15 mouse cellular contexts compared by ENCODE assay signal in genomic region chr2:33451038-33451978, GRCm38 (mm10). TPM values are rescaled to one million over a fixed set of nuclear protein-coding genes. Genes with fewer than 3 reads are reported as not detected.
A peak's percentile ranks its signal among the peaks of the same experiment; 100 is the strongest.
DNase-seq lines count a peak whose midpoint lies in the region; ATAC-seq lines count a peak whose summit lies in the region.
"Had no signal": no experiment of that assay in that cellular context is flagged by ENCODE, and none has a peak within 500 bp of the region (broad histone marks: within the 10 kb centered on the region; RNA-seq: fewer than 3 reads in every experiment).

No protein-coding gene starts in this region.

- H3K4me2 ChIP-seq in kidney, embryonic 15.5 days: no peak overlapping the region
- no peak overlapping the region for H3K4me2 ChIP-seq in midbrain, embryonic 14.5 days (ENCODE audit: low read length)
- H3K4me2 ChIP-seq in forebrain, embryonic 16.5 days (ENCODE audit: low read length): no peak overlapping the region
- H3K4me2 ChIP-seq: forebrain, embryonic 12.5 days; hindbrain, embryonic 12.5 days; midbrain, embryonic 13.5 days; neural tube, embryonic 13.5 days had no signal

- 81% methylated on average over 11 of the region's 11 CpGs for WGBS in kidney, embryonic 15.5 days
- WGBS in midbrain, embryonic 14.5 days: 90% methylated on average over 11 of the region's 11 CpGs
- 88% methylated on average over 11 of the region's 11 CpGs for WGBS in forebrain, embryonic 16.5 days

- peak; percentile 28 for DNase-seq in cerebellum, postnatal 10 days
- DNase-seq in cerebellum, postnatal 25 days: no peak
- peak; percentile 46 for DNase-seq in kidney, adult 9 months
- peak; percentile 17 for DNase-seq in lung, postnatal 36 days
- DNase-seq in lung, adult 18-20 months: no peak
- no peak for DNase-seq in midbrain, embryonic 14.5 days
- DNase-seq: cerebellum, adult 18-20 months; thymus, postnatal 14 days had no signal

- H3K4me1 ChIP-seq in kidney, embryonic 15.5 days: peaks cover 5% of the 10 kb centered on the region; the same call in 1 of the 2 replicates
- no peaks in the 10 kb centered on the region for H3K4me1 ChIP-seq in midbrain, embryonic 14.5 days (ENCODE audit: control insufficient read depth, insufficient read depth, low read length)
- H3K4me1 ChIP-seq in forebrain, embryonic 16.5 days (replicated peaks; ENCODE audit: control insufficient read depth, insufficient read depth, low read length): peaks cover 17% of the 10 kb centered on the region
- H3K4me1 ChIP-seq: forebrain, embryonic 12.5 days; hindbrain, embryonic 12.5 days had no signal

- H3K9me3 ChIP-seq in kidney, embryonic 15.5 days (replicated peaks): no peaks in the 10 kb centered on the region
- no peaks in the 10 kb centered on the region for H3K9me3 ChIP-seq in midbrain, embryonic 14.5 days (ENCODE audit: control insufficient read depth, low read length)
- no peaks in the 10 kb centered on the region for H3K9me3 ChIP-seq in forebrain, embryonic 16.5 days (ENCODE audit: control insufficient read depth, low read length)
- H3K9me3 ChIP-seq: forebrain, embryonic 12.5 days; hindbrain, embryonic 12.5 days; midbrain, embryonic 13.5 days; neural tube, embryonic 13.5 days had no signal

- ATAC-seq in kidney, embryonic 15.5 days (replicated peaks; ENCODE audit: low FRiP score): no peak
- ATAC-seq in midbrain, embryonic 14.5 days (ENCODE audit: low FRiP score, low TSS enrichment): no peak
- ATAC-seq in forebrain, embryonic 16.5 days: no peak
- ATAC-seq: midbrain, embryonic 13.5 days had no signal

- no peak overlapping the region for H3K9ac ChIP-seq in kidney, embryonic 15.5 days
- no peak overlapping the region for H3K9ac ChIP-seq in midbrain, embryonic 14.5 days (replicated peaks; ENCODE audit: low read length)
- no peak overlapping the region for H3K9ac ChIP-seq in forebrain, embryonic 16.5 days (replicated peaks; ENCODE audit: low read depth, low read length)
- H3K9ac ChIP-seq: forebrain, embryonic 12.5 days; hindbrain, embryonic 12.5 days; midbrain, embryonic 13.5 days; neural tube, embryonic 13.5 days had no signal

- H3K27me3 ChIP-seq in kidney, embryonic 15.5 days: no peaks in the 10 kb centered on the region
- H3K27me3 ChIP-seq in midbrain, embryonic 14.5 days (ENCODE audit: control insufficient read depth, insufficient read depth, low read length): no peaks in the 10 kb centered on the region
- no peaks in the 10 kb centered on the region for H3K27me3 ChIP-seq in forebrain, embryonic 16.5 days (replicated peaks; ENCODE audit: control insufficient read depth, insufficient read depth, low read length)
- H3K27me3 ChIP-seq: CH12.LX; forebrain, embryonic 12.5 days; hindbrain, embryonic 12.5 days; midbrain, embryonic 13.5 days; neural tube, embryonic 13.5 days had no signal

- H3K36me3 ChIP-seq in kidney, embryonic 15.5 days: peaks cover 80% of the 10 kb centered on the region
- peaks cover 68% of the 10 kb centered on the region for H3K36me3 ChIP-seq in midbrain, embryonic 14.5 days (ENCODE audit: control insufficient read depth, insufficient read depth, low read length)
- peaks cover 24% of the 10 kb centered on the region for H3K36me3 ChIP-seq in forebrain, embryonic 16.5 days (ENCODE audit: control insufficient read depth, insufficient read depth)

- H3K4me3 ChIP-seq in kidney, embryonic 15.5 days (replicated peaks): no peak overlapping the region
- H3K4me3 ChIP-seq in midbrain, embryonic 14.5 days (replicated peaks; ENCODE audit: low read depth, low read length): no peak overlapping the region
- no peak overlapping the region for H3K4me3 ChIP-seq in forebrain, embryonic 16.5 days (replicated peaks; ENCODE audit: low read length)
- H3K4me3 ChIP-seq: forebrain, embryonic 12.5 days; hindbrain, embryonic 12.5 days; midbrain, embryonic 13.5 days; neural tube, embryonic 13.5 days had no signal

- no peak overlapping the region for H3K27ac ChIP-seq in kidney, embryonic 15.5 days
- H3K27ac ChIP-seq in midbrain, embryonic 14.5 days (replicated peaks; ENCODE audit: low read depth, low read length): no peak overlapping the region
- no peak overlapping the region for H3K27ac ChIP-seq in forebrain, embryonic 16.5 days (ENCODE audit: low read length)
- H3K27ac ChIP-seq: forebrain, embryonic 12.5 days; hindbrain, embryonic 12.5 days; midbrain, embryonic 13.5 days; neural tube, embryonic 13.5 days had no signal

RNA-seq across cellular contexts. Expression of gene Zbtb43, which starts 17.1 kb away (rescaled TPM):
- polyA plus RNA-seq in kidney, embryonic 15.5 days (2015; fragmentation: Nextera tagmentation; extraction: Ambion mirVana): 15.6 and 17.8 TPM in 2 replicates
- 29.9 and 33.0 TPM in 2 replicates for polyA plus RNA-seq in midbrain, embryonic 14.5 days (2014; fragmentation: Nextera tagmentation; extraction: Ambion mirVana)
- 32.7 and 40.5 TPM in 2 replicates for polyA plus RNA-seq in forebrain, embryonic 16.5 days (2015; fragmentation: Nextera tagmentation; extraction: Ambion mirVana)

RNA-seq across cellular contexts. Expression of gene Zbtb34, which starts 20.2 kb away (rescaled TPM):
- 6.0 and 6.9 TPM in 2 replicates for polyA plus RNA-seq in kidney, embryonic 15.5 days (2015; fragmentation: Nextera tagmentation; extraction: Ambion mirVana)
- polyA plus RNA-seq in midbrain, embryonic 14.5 days (2014; fragmentation: Nextera tagmentation; extraction: Ambion mirVana): 5.6 and 9.2 TPM in 2 replicates
- polyA plus RNA-seq in forebrain, embryonic 16.5 days (2015; fragmentation: Nextera tagmentation; extraction: Ambion mirVana): 9.0 and 10.1 TPM in 2 replicates

Comparison
In these comparisons a context has a peak if more than half of its experiments do, and no peak if none do; other contexts are left out.
1. DNase-seq: peak in cerebellum, postnatal 10 days (2 of 2), kidney, adult 9 months (single experiment) and lung, postnatal 36 days (single experiment); none in cerebellum, postnatal 25 days (0 of 2), lung, adult 18-20 months (0 of 2) and midbrain, embryonic 14.5 days (single experiment).